Mouse (Mus musculus) heart, embryonic 10.5 days (tissue): ENCODE measurements at regions not wholly inside any gene's neighbourhood (a gene's known extent, or its start where the extent isn't known, plus 50 kb on each side); places are given as distances from the start of the nearest gene placed in this dataset.
A peak's percentile ranks its signal among the peaks of the same experiment; 100 is the strongest.

Experiments
- DNase-seq: peaks from one replicate; pipeline ENCODE4 v3.0.0-alpha.2; 2017; ENCODE audit warnings: low spot score
- H3K27ac ChIP-seq: fragments of 300-500 bp; sonication (generic); 2 replicates; pipeline ENCODE4 v1.5.1; 2016; ENCODE audit warnings: mild to moderate bottlenecking
- H3K27me3 ChIP-seq: fragments of 300-500 bp; sonication (generic); 2 replicates; pipeline ENCODE4 v1.6.1; 2016; ENCODE audit warnings: mild to moderate bottlenecking; ENCODE audit not compliant: poor library complexity, insufficient read depth, severe bottlenecking
- H3K36me3 ChIP-seq: fragments of 300-500 bp; sonication (generic); 2 replicates; pipeline ENCODE4 v1.6.1; 2016; ENCODE audit warnings: mild to moderate bottlenecking, moderate library complexity
- H3K4me1 ChIP-seq: fragments of 300-500 bp; sonication (generic); 2 replicates; pipeline ENCODE4 v1.6.1; 2016; ENCODE audit warnings: mild to moderate bottlenecking
- H3K4me3 ChIP-seq: fragments of 300-500 bp; sonication (generic); 2 replicates; pipeline ENCODE4 v1.5.1; 2016; ENCODE audit warnings: mild to moderate bottlenecking, moderate library complexity
- H3K9me3 ChIP-seq: fragments of 300-500 bp; sonication (generic); 2 replicates; pipeline ENCODE4 v1.6.1; 2016; ENCODE audit warnings: mild to moderate bottlenecking, moderate library complexity
- WGBS: fragments of 180-500 bp; shearing (Covaris S2); methylation state at CpG from one replicate; pipeline ENCODE4 v1.1.7; 2016; 5-methylcytosine and 5-hydroxymethylcytosine counted together

DNA sequence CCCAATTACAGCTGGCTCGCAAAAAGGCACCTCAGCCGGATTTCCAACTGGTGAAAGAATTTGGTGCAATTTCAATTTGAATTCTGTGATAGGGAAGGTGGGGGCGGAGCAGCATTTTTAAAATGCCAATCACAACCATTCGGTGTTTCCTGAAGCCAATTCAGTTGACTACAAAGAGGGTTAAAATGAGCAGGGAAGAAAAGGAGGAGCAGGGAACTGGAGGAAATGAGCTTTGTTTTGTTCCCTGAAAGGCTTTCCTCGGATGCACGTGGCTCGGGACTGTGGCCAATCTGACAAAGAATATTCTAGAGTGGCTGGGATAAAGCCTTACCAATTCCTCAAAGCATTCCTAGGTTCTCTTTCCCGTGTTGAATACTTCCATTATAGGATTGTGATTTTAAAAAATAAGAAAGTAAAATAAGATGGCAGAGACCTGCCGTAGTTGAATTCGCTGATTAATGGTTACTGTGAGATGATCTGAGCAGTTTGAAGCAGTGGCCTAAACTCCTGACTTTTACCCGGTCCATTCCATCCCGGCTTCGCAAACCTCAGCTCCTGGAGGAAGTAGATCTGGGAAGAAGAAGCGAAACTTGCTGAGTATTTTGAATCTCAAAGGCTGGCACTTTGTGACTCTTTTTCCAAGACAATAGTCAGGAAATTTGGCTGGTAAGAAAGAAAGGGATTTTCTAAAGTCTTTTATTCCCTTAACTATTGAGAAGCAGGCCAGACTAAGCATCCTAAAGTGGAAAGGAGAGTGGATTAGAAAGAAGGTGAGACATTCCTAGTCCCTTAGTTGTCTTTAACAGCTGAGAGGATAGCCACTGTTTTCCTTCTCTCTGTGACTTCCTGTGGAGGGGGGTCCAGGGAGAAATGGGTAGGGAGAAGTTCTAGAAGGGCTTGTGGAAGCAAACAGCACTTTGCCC, 229.3 kb upstream of the Adgrl2 start:
- no peak overlapping the region for H3K4me3 ChIP-seq
- DNase-seq = no peak
- peaks cover 16% of the 10 kb centered on the region; the same call in 1 of the 2 replicates for H3K4me1 ChIP-seq
- no peaks in the 10 kb centered on the region for H3K27me3 ChIP-seq
- 39% methylated on average over 14 of the region's 14 CpGs for WGBS
- no peaks in the 10 kb centered on the region for H3K36me3 ChIP-seq
- no peaks in the 10 kb centered on the region for H3K9me3 ChIP-seq
- H3K27ac ChIP-seq = peak overlapping the region; percentile 62; the same call in 1 of the 2 replicates

DNA sequence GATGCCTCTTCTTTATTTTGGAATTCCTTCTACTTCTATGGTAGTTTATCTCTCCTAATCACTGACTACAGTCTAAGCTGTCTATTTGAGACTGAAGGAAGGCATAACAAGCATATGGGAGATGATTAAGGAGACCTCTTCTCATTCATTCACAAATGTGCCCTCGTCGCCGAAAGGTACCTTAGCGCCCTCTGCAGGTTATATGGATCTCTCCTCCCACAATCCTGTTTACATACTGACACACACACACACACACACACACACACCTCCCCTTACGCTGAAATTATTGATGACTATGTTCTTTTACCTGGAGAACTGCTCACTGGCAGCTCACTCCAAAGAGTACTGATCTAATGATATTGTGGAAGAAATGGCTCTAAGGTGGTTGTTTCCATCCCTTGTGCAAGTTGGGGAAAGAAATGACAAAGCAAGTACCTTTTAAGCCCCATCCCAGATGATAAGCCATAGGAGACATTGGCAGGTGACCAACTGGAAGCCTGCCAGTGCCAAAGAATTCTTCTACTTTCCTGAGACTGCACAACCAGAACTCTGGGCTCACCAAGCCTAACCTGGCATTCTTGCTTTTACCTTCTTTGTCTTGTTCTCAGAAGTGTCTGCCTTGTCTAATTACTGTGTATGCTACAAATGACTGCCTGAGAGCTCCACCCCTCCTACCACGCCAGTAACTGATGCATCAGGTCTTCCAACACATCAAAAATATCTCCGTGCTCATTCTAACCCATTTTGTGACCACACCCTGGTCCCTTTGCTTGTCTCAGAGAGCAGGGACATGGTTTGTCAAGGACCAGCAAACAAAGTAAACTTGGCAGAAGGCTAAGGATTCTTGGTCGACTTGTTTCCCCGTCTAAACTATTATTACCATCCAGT, 227.8 kb upstream of the Adgrl2 start:
- peak; percentile 36 for DNase-seq
- WGBS = 89% methylated on average over 9 of the region's 9 CpGs
- no peaks in the 10 kb centered on the region for H3K36me3 ChIP-seq
- peaks cover 16% of the 10 kb centered on the region; the same call in 1 of the 2 replicates for H3K4me1 ChIP-seq
- no peaks in the 10 kb centered on the region for H3K27me3 ChIP-seq
- H3K4me3 ChIP-seq = no peak overlapping the region
- no peaks in the 10 kb centered on the region for H3K9me3 ChIP-seq
- H3K27ac ChIP-seq = no peak overlapping the region

DNA sequence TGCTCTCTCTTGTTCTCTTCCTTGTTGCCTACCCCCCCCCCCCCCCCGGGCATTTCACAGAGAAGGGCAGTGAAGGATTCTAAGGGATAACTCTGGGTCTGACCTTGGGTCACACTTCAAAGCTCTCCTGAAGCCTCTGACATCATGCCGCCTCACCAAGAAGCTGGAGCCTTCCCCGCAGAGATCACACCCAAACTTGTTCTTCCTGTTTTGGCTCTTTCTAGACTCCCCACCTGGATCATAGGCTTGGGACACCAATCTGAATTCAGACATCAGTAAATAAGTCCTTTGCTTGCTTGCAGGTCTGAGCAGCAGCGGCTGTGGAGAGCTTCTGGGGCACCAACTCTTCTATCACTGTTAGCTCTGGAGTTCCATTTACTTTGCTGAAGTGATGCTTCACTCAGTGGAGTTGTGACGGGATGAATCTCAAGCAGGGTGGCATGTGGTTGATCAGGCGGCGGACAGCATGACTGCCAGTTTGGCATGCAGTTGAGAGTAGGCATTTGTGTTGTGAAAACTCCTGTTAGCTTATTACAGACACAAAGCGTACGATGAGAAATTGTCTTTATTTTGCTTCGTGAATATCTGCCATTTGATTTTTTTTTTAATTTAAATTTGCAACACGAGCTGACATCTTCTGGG, 226.5 kb upstream of the Adgrl2 start:
- DNase-seq = peak; percentile 64
- H3K27ac ChIP-seq = no peak overlapping the region
- 72% methylated on average over 11 of the region's 11 CpGs for WGBS

DNA sequence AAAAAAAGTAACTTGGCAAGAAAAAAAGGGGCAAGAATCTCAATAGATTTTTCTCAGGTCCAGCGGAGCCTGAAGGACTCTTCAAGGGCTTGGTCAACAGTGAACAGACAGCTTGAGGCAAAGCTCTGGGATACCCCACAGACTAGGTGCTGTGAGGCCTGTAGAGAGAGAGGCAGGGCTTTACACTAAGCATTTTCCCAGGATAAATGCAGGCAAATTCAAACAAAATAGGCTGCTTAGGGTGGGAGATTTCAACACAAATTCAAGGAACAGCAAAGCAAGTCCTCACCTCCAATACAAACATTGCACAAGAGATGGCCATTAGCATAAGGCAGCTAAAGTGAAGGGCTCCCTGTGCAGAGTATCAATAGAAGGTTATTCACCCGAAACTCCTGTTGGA, 225.3 kb upstream of the Adgrl2 start:
- Histone ChIP-seq H3K36me3 (no peaks in the 10 kb centered on the region), H3K27ac (no peak overlapping the region), H3K4me3 (no peak overlapping the region), H3K9me3 (no peaks in the 10 kb centered on the region), H3K27me3 (no peaks in the 10 kb centered on the region), H3K4me1 (peaks cover 20% of the 10 kb centered on the region; the same call in 1 of the 2 replicates)
- WGBS = 76% methylated on average over 2 of the region's 2 CpGs
- peak; percentile 3 for DNase-seq

More for the DNA sequence above, 226.5 kb upstream of the Adgrl2 start:
- H3K27me3 ChIP-seq = no peaks in the 10 kb centered on the region
- no peaks in the 10 kb centered on the region for H3K36me3 ChIP-seq
- peaks cover 17% of the 10 kb centered on the region; the same call in 1 of the 2 replicates for H3K4me1 ChIP-seq
- no peaks in the 10 kb centered on the region for H3K9me3 ChIP-seq
- H3K4me3 ChIP-seq = no peak overlapping the region

DNA sequence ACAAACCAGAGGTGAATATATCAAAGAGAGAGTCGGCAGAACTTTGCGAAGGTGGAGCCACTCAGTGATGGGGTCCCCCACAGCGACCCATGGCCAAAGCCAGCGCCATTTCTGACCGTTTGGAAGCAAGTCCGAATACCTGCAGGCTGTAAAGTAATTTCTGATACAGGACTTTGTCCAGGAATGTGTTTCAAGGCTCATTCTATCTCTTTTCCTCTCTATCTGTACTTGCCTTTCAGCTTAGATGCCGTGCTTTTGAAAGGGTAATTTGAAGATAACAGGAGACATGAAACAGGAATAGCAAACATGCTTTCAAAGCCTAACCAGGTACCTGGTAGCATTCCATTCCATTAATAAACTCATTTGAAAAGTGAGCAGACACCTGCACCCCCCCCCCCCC, 221.6 kb upstream of the Adgrl2 start:
- Histone ChIP-seq H3K27me3 (no peaks in the 10 kb centered on the region), H3K4me1 (peaks cover 7% of the 10 kb centered on the region; the same call in 1 of the 2 replicates), H3K27ac (no peak overlapping the region), H3K36me3 (no peaks in the 10 kb centered on the region), H3K9me3 (no peaks in the 10 kb centered on the region), H3K4me3 (no peak overlapping the region)
- 69% methylated on average over 7 of the region's 7 CpGs for WGBS
- no peak for DNase-seq

DNA sequence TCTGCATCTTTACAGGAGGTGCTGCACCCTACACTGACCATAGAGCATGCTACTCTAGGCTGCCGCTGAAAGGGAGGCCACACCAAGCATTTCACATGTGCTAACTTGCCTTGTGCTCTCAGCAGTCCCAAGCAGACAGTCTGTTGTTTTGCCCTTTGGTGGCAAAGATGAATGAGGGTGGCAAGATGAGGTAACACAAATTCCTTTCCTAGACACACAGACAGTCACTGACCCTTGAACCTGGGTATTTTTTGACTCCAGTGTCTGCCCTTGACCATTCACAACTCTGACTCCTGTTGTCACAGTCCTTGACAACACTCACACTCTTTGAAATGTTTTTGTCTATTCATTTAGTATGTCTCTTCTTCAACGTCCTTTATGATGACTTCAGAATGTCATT, 218.9 kb upstream of the Adgrl2 start:
- Histone ChIP-seq H3K9me3 (no peaks in the 10 kb centered on the region), H3K36me3 (no peaks in the 10 kb centered on the region), H3K27me3 (no peaks in the 10 kb centered on the region), H3K4me1 (peaks cover 4% of the 10 kb centered on the region; the same call in 1 of the 2 replicates), H3K4me3 (no peak overlapping the region), H3K27ac (no peak overlapping the region)
- WGBS = 77% methylated on average over 2 of the region's 2 CpGs
- DNase-seq = no peak

DNA sequence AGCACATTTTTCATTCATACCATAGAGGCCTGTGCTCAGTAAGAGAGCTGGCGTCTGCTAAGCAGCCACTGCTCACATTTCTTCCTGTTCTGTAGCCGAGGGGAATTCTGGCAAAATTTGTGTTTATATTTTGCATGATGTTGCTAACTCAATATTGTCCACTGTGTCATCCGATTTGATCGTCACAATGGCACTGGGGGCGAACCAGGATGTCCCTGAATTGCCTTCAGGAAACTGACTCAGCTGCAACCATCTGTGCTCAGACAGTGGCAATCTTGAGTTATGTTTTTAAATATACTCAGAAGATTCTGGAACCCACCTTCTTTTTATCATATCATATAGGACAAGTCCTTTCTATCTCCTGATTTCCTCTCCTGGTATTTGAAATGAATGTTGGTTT, 213.1 kb upstream of the Adgrl2 start:
- Histone ChIP-seq H3K9me3 (no peaks in the 10 kb centered on the region), H3K27ac (no peak overlapping the region), H3K4me1 (no peaks in the 10 kb centered on the region), H3K36me3 (no peaks in the 10 kb centered on the region), H3K4me3 (no peak overlapping the region), H3K27me3 (no peaks in the 10 kb centered on the region)
- DNase-seq = no peak
- whole genome bisulfite sequencing = 74% methylated on average over 5 of the region's 5 CpGs

DNA sequence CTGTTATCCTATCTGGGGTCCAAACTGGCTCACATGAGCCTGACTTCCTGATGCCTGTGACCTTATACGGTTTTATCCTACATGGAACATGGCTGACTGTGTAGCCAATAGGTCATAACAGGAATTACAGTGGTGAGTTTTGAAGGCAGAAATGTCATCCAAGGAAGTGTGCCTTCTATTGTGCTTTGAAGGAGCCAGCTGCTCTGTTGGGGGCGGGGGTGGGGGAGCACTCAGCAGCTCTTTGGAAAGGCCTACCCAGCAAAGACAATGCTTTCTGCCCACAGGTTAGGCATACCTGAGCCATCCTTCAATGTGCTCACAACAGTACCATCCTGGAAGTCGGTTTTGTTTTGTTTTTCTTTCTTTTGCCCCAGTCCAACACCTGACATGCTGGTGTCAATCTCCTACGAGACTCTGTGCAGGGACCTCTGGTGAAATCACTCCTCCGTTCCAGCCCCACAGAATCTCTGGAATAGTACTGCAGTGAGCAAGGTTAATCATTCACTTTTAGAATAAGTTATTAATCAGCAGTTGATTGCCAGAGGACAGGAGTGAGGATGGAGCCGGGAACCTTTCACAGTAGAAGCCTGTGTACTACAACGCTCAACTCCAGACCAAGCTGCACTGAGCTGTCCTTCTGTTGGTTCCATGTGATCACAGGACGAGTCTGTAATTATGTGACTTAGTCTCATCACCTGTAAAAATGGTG, 206.3 kb upstream of the Adgrl2 start:
- Histone ChIP-seq H3K4me3 (no peak overlapping the region), H3K27me3 (no peaks in the 10 kb centered on the region), H3K27ac (no peak overlapping the region), H3K4me1 (no peaks in the 10 kb centered on the region), H3K9me3 (no peaks in the 10 kb centered on the region), H3K36me3 (no peaks in the 10 kb centered on the region)
- 82% methylated on average over 8 of the region's 8 CpGs for WGBS
- DNase-seq = no peak

DNA sequence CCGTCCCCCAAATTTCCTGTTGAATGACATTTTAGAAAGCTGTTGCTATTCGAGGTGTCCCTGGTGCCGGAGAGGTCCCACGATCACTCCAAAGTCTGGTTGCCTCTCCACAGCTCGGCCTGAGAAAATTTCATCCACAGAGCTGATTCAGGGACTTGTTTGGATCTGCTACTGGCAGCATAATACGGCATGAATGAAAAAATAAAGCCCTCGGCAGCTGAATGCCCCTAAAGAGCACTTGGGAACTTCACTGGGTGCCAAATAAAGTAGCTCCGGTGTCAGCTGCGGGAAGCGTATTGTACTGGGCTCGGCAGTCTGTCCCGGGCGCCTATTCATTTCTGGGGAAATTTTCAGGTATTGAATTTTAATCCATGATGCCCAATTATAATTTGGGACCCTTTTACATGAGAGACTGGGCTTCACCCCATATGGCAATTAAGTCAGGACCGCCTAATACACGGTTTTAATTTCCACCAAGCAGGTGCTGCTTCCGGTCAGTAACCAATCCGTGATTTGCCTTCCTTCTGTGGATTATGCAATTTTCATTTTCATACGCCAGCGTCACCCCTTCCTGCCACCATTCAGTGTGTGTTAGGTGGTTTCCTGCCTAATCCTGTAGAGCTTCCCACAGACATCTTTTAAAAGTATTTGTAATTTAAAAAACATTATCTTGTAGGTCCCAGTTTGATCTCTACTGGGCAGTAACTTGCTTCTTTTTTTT, 200.7 kb upstream of the Adgrl2 start:
- Histone ChIP-seq H3K36me3 (no peaks in the 10 kb centered on the region), H3K4me3 (no peak overlapping the region), H3K4me1 (peaks cover 6% of the 10 kb centered on the region; the same call in 1 of the 2 replicates), H3K27ac (no peak overlapping the region), H3K9me3 (no peaks in the 10 kb centered on the region), H3K27me3 (no peaks in the 10 kb centered on the region)
- WGBS = 82% methylated on average over 19 of the region's 19 CpGs
- DNase-seq = no peak

DNA sequence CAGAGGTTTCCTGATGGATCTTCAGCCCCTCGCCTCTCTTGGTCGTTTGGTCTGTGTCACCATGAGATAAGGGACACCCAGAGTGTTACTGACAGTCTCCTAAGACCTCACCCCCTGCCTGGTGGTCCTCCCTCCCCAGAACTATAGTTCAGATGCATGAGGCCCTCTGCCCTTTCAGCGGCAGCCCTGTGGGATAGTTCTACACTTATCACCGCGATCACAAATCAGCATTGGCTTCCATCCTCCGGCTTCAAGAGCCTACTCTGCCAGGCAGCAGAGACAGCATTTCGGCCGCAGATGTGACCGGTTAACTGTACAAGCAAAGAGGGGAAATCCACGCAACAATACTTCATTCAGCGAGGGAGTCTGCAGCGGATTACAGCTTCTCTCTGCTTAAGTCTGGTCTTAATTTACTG, 193.8 kb upstream of the Adgrl2 start:
- Histone ChIP-seq H3K4me3 (peak overlapping the region; percentile 41), H3K27me3 (no peaks in the 10 kb centered on the region), H3K9me3 (no peaks in the 10 kb centered on the region), H3K27ac (peak overlapping the region; percentile 75), H3K36me3 (no peaks in the 10 kb centered on the region), H3K4me1 (peaks cover 11% of the 10 kb centered on the region)
- no peak for DNase-seq
- 11% methylated on average over 12 of the region's 12 CpGs for WGBS

DNA sequence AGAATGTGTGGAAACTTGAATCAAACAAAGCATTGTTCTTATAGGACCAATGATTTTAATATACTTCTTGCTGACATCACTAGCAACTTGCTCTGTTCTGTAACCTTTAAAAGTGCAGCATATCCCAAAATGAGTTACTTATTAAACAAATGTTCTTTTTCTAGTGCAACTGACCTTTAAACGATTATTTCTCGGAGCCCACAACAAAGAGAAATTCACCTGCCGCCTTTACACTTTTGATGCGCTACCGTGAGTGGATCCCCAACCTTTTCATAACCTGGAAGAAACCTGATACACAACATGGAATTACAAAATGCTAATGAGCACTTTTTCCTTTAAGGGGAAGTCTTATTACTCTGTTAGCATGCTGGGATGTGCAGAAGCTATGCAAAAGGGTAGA, 191.7 kb upstream of the Adgrl2 start:
- peaks cover 11% of the 10 kb centered on the region for H3K4me1 ChIP-seq
- H3K27ac ChIP-seq = no peak overlapping the region
- H3K4me3 ChIP-seq = no peak overlapping the region
- no peaks in the 10 kb centered on the region for H3K36me3 ChIP-seq
- 88% methylated on average over 5 of the region's 5 CpGs for WGBS
- H3K27me3 ChIP-seq = no peaks in the 10 kb centered on the region
- no peaks in the 10 kb centered on the region for H3K9me3 ChIP-seq
- DNase-seq = no peak

DNA sequence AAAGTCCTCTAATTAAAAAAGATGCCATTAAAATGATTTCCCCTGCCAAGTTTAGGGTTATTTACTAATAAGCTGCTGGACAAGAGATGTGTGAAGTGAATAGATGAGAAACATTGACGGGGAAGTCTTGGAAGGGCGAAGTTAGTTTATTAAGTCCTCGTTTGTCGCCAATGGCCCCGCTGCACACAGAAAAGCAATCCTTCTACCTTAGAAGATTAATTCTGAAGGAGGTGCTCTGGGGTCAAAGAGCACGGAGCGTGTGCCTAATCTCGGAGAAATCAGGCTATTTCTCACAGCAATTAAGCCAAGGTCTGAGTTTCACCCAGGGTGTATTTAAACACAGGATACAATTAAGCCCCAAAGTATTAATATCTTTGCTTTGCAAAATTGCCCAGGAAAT, 189.8 kb upstream of the Adgrl2 start:
- no peak overlapping the region for H3K27ac ChIP-seq
- peaks cover 5% of the 10 kb centered on the region for H3K4me1 ChIP-seq
- no peaks in the 10 kb centered on the region for H3K9me3 ChIP-seq
- DNase-seq = no peak
- H3K27me3 ChIP-seq = no peaks in the 10 kb centered on the region
- H3K36me3 ChIP-seq = no peaks in the 10 kb centered on the region
- H3K4me3 ChIP-seq = no peak overlapping the region
- WGBS = 73% methylated on average over 8 of the region's 8 CpGs
